Mouse (Mus musculus) olfactory bulb, adult 2 months (tissue): ENCODE measurements around the gene Msmb. TPM values are rescaled to one million over a fixed set of nuclear protein-coding genes. Genes with fewer than 3 reads are reported as not detected.
"Not testable (repeated sequence)": the region's sequence is repeated elsewhere in the genome, so short reads cannot be mapped to it uniquely, and the experiment has no call there.

Experiments used
- H3K27ac ChIP-seq: fragments of 200-500 bp; 2 replicates; pipeline ENCODE4 v1.5.1; 2012; ENCODE audit warnings: low read depth, low read length; ENCODE audit not compliant: insufficient read depth
- H3K4me1 ChIP-seq: fragments of 200-500 bp; 2 replicates; pipeline ENCODE4 v1.6.1; 2012; ENCODE audit warnings: low read length; ENCODE audit not compliant: control insufficient read depth, insufficient read depth
- H3K4me3 ChIP-seq: fragments of 200-500 bp; 2 replicates; pipeline ENCODE4 v1.5.1; 2012; ENCODE audit warnings: mild to moderate bottlenecking, low read depth, low read length, moderate library complexity; ENCODE audit not compliant: insufficient read depth
- CTCF ChIP-seq: fragments of 200-500 bp; IDR thresholded peaks from 2 replicates; pipeline ENCODE4 v1.5.1; 2012; ENCODE audit warnings: low read depth, mild to moderate bottlenecking, low read length, moderate library complexity; ENCODE audit not compliant: insufficient read depth
- POLR2A ChIP-seq: fragments of 200-500 bp; IDR thresholded peaks from 2 replicates; pipeline ENCODE4 v1.6.1; 2012; ENCODE audit warnings: mild to moderate bottlenecking, low read depth, low read length, moderate library complexity; ENCODE audit not compliant: insufficient read depth
- WGBS: fragments of 180-500 bp; shearing (Covaris S2); methylation state at CpG from one replicate; pipeline ENCODE4 v1.1.7; 2018; 5-methylcytosine and 5-hydroxymethylcytosine counted together
- polyA plus RNA-seq: library from polyadenylated mRNA; stranded (reverse); fragments of >200 nt; gene quantifications from 2 replicates; pipeline ENCODE4 v1.2.4, GENCODE M21; 2012; ENCODE audit warnings: low replicate concordance; ENCODE audit not compliant: missing spikeins, insufficient read depth, insufficient read length

The Msmb gene
- polyA plus RNA-seq, 1 experiment: not detected

- Histone ChIP-seq H3K4me1 (no peaks in the 10 kb centered on the region), H3K27ac (no peak overlapping the region), H3K4me3 (no peak overlapping the region)
- no peak for TF ChIP-seq POLR2A
- 89% methylated on average over 6 of the region's 6 CpGs for WGBS
These were observed 49.0 kb downstream of the Msmb start for GRCm38 (mm10) chr14:32190627-32191391.

GRCm38 (mm10) chr14:32191926-32192325 is 50.1 kb downstream of the Msmb start:
- Histone ChIP-seq H3K4me3 (no peak overlapping the region), H3K27ac (no peak overlapping the region), H3K4me1 (no peaks in the 10 kb centered on the region)
- 94% methylated on average over 5 of the region's 5 CpGs for WGBS
- TF ChIP-seq POLR2A: no peak
- no peak for TF ChIP-seq CTCF

DNA sequence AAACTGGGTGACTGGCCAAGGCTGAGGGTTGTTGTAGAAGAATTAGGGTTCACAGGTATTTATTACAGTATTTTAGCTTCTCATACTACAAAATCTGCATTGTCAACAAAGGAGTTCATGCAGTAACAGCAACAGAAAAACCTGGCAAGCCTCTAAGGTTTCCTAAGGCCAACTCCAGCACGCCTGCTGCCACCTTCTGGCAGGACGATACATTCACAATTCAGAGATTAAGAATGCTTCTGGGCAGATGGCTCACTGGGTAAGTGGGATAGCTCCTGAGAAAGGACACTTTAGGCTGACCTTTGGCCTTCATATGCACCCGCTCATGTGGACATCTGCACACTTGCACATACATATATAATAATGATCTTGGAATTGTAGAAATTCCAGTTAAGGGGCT is 50.6 kb downstream of the Msmb start:
- H3K27ac ChIP-seq: no peak overlapping the region
- TF ChIP-seq POLR2A (no peak), CTCF (no peak)
- 35% methylated on average over 3 of the region's 3 CpGs for WGBS
- H3K4me3 ChIP-seq: no peak overlapping the region
- H3K4me1 ChIP-seq: no peaks in the 10 kb centered on the region

DNA sequence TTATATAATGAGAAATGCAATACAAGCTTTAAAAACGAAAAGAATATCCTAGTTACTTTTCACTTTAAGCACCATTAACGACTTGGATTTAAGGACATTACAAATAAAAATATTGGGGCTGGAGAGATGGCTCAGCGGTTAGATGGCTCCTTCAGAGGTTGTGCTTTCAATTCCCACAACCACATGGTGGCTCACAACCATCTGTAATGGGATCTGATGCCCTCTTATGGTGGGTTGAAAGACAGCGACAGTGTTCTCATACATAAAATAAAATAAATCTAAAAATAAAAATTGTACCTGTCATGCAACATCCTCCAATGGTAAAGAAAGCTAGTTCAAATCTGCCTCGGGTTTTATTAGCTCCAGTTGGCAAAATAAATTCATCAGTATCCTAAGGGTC is 51.7 kb downstream of the Msmb start:
- not testable (repeated sequence) for H3K4me1 ChIP-seq, H3K27ac ChIP-seq, H3K4me3 ChIP-seq
- WGBS: 80% methylated on average over 5 of the region's 5 CpGs

GRCm38 (mm10) chr14:32201354-32201753 is 59.5 kb downstream of the Msmb start:
- H3K4me1 ChIP-seq: peaks cover 4% of the 10 kb centered on the region; the same call in 1 of the 2 replicates
- WGBS: under 1% methylated on average over 26 of the region's 26 CpGs
- no peak for TF ChIP-seq CTCF
- TF ChIP-seq POLR2A: no peak
- H3K27ac ChIP-seq: no peak overlapping the region
- peak overlapping the region; percentile 66 for H3K4me3 ChIP-seq

- Histone ChIP-seq H3K4me3 (peak within 1 kb of the TSS; percentile 66), H3K27ac (no peak within 1 kb of the TSS), H3K4me1 (peaks cover 4% of the 10 kb centered on the region; the same call in 1 of the 2 replicates)
- WGBS: under 1% methylated on average over 77 of the region's 77 CpGs
- TF ChIP-seq CTCF (peak; percentile 13; the same call in 1 of the 2 replicates), POLR2A (peak; percentile 67)
These were observed 60.1 kb downstream of the Msmb start, which contains the start of the genes Timm23 and Parg for GRCm38 (mm10) chr14:32201791-32202451. Gene Timm23 (minus strand): TSS chr14:32201898. Gene Parg (plus strand): TSS chr14:32201949.

Other genes with a start within 250 kb of the Msmb start
- not detected in 2 replicates for gene Galnt15, start 113.0 kb upstream of the Msmb start, polyA plus RNA-seq
- not detected in 2 replicates for gene Oxnad1, start 56.6 kb upstream of the Msmb start, polyA plus RNA-seq
- gene Dph3, start 56.3 kb upstream of the Msmb start, polyA plus RNA-seq: not detected in 2 replicates
- not detected in 2 replicates for gene Ncoa4, start 17.8 kb downstream of the Msmb start, polyA plus RNA-seq
- not detected in 2 replicates for gene Timm23, start 59.9 kb downstream of the Msmb start, polyA plus RNA-seq
- not detected in 2 replicates for gene Parg, start 59.9 kb downstream of the Msmb start, polyA plus RNA-seq
- not detected in 2 replicates for gene Ogdhl, start 180.0 kb downstream of the Msmb start, polyA plus RNA-seq
- not detected in 2 replicates for gene 1700024G13Rik, start 246.4 kb downstream of the Msmb start, polyA plus RNA-seq